28 mouse cellular contexts compared by ENCODE assay signal in genomic region chr6:106915121-106915520, GRCm38 (mm10).
"Had no signal": no experiment of that assay in that cellular context is flagged by ENCODE, and none has a peak within 500 bp of the region (broad histone marks: within the 10 kb centered on the region; RNA-seq: fewer than 3 reads in every experiment).

No protein-coding gene starts in this region.

- H3K27ac ChIP-seq: gastrocnemius, adult 2 months; heart, embryonic 10.5 days; hindbrain, embryonic 10.5 days; hindbrain, embryonic 12.5 days; hindbrain, embryonic 14.5 days; intestine, embryonic 15.5 days; left cerebral cortex, adult 2 months; limb, embryonic 10.5 days; limb, embryonic 12.5 days; liver, embryonic 13.5 days; liver, embryonic 15.5 days had no signal

- H3K4me3 ChIP-seq: gastrocnemius, adult 2 months; heart, embryonic 10.5 days; heart, embryonic 12.5 days; hindbrain, embryonic 10.5 days; hindbrain, embryonic 12.5 days; intestine, embryonic 15.5 days; left cerebral cortex, adult 2 months; limb, embryonic 10.5 days; limb, embryonic 12.5 days; liver, embryonic 13.5 days; liver, embryonic 15.5 days had no signal

- H3K4me2 ChIP-seq: heart, embryonic 12.5 days; hindbrain, embryonic 12.5 days; hindbrain, embryonic 14.5 days; intestine, embryonic 15.5 days; limb, embryonic 12.5 days; liver, embryonic 11.5 days; liver, embryonic 13.5 days; liver, embryonic 15.5 days had no signal

- H3K9me3 ChIP-seq: heart, embryonic 10.5 days; heart, embryonic 12.5 days; hindbrain, embryonic 10.5 days; hindbrain, embryonic 12.5 days; intestine, embryonic 15.5 days; limb, embryonic 10.5 days; limb, embryonic 12.5 days; liver, embryonic 13.5 days; liver, embryonic 15.5 days had no signal

- H3K4me1 ChIP-seq: heart, embryonic 10.5 days; heart, embryonic 12.5 days; hindbrain, embryonic 10.5 days; hindbrain, embryonic 12.5 days; intestine, embryonic 15.5 days; limb, embryonic 10.5 days; limb, embryonic 12.5 days; liver, embryonic 13.5 days; liver, embryonic 15.5 days had no signal

- H3K9ac ChIP-seq: heart, embryonic 12.5 days; hindbrain, embryonic 12.5 days; hindbrain, embryonic 14.5 days; intestine, embryonic 15.5 days; limb, embryonic 12.5 days; liver, embryonic 13.5 days; liver, embryonic 15.5 days; liver, postnatal 0 days had no signal

- H3K36me3 ChIP-seq: heart, embryonic 10.5 days; heart, embryonic 12.5 days; hindbrain, embryonic 10.5 days; hindbrain, embryonic 12.5 days; intestine, embryonic 15.5 days; limb, embryonic 10.5 days; limb, embryonic 12.5 days; liver, embryonic 13.5 days; liver, embryonic 15.5 days had no signal

- ATAC-seq: hindbrain, embryonic 16.5 days; inflammation-experienced regulatory T-cells, adult 6 months; intestine, embryonic 15.5 days; intestine, postnatal 0 days; liver, postnatal 0 days had no signal

- H3K27me3 ChIP-seq: heart, embryonic 12.5 days; hindbrain, embryonic 12.5 days; intestine, embryonic 15.5 days; limb, embryonic 12.5 days; liver, embryonic 13.5 days; liver, embryonic 15.5 days had no signal

- DNase-seq: gastrocnemius, adult 2 months; gastrocnemius, postnatal 10 days; gastrocnemius, postnatal 25 days; heart, adult 18-20 months; heart, postnatal 10 days; heart, postnatal 4 days; kidney, adult 18-20 months; kidney, adult 8-10 months; kidney, postnatal 10 days; kidney, postnatal 25 days; kidney, postnatal 4 days; liver; liver, embryonic 13.5 days; liver, postnatal 0 days had no signal
